Mouse (Mus musculus) ES-Bruce4 (cell line): ENCODE measurements at regions not wholly inside any gene's neighbourhood (a gene's known extent, or its start where the extent isn't known, plus 50 kb on each side); places are given as distances from the start of the nearest gene placed in this dataset.

ENCODE experiments used
- H3K27ac ChIP-seq: 2 replicates; pipeline ENCODE4 v1.5.1; 2012; ENCODE audit warnings: low read length, inconsistent platforms; ENCODE audit not compliant: insufficient read depth
- H3K27me3 ChIP-seq: 2 replicates; pipeline ENCODE4 v1.6.1; 2012; ENCODE audit warnings: mild to moderate bottlenecking, low read length, inconsistent platforms; ENCODE audit not compliant: control insufficient read depth, poor library complexity, insufficient read depth, severe bottlenecking
- H3K36me3 ChIP-seq: 2 replicates; pipeline ENCODE4 v1.6.1; 2012; ENCODE audit warnings: inconsistent platforms, mild to moderate bottlenecking, low read length, moderate library complexity; ENCODE audit not compliant: control insufficient read depth, poor library complexity, insufficient read depth, severe bottlenecking
- H3K4me1 ChIP-seq: one replicate; pipeline ENCODE4 v1.8.1; 2011; ENCODE audit warnings: low read length; ENCODE audit not compliant: control insufficient read depth, insufficient read depth
- H3K4me3 ChIP-seq: 2 replicates; pipeline ENCODE4 v1.5.1; 2011; ENCODE audit warnings: low read depth, mild to moderate bottlenecking, low read length
- H3K9ac ChIP-seq: 2 replicates; pipeline ENCODE4 v1.6.1; 2012; ENCODE audit warnings: low read depth, mild to moderate bottlenecking, inconsistent platforms; ENCODE audit not compliant: poor library complexity, severe bottlenecking
- H3K9me3 ChIP-seq: replicated peaks from 2 replicates; pipeline ENCODE4 v1.6.1; 2012; ENCODE audit warnings: mild to moderate bottlenecking, low read length, inconsistent platforms; ENCODE audit not compliant: control insufficient read depth, poor library complexity, insufficient read depth, severe bottlenecking
- CTCF ChIP-seq: IDR thresholded peaks from one replicate; pipeline ENCODE4 v1.8.1; 2011; ENCODE audit warnings: low read depth, low read length
- EP300 ChIP-seq: IDR thresholded peaks from 2 replicates; pipeline ENCODE4 v1.6.1; 2011; ENCODE audit warnings: low read depth, low read length; ENCODE audit not compliant: insufficient read depth
- POLR2A ChIP-seq: IDR thresholded peaks from one replicate; pipeline ENCODE4 v1.8.1; 2011; ENCODE audit warnings: low read length; ENCODE audit not compliant: insufficient read depth

GRCm38 (mm10) chr17:45913671-45914070 lies 118.5 kb downstream of the Vegfa start:
- Histone ChIP-seq H3K9me3 (no peaks in the 10 kb centered on the region), H3K4me1 (peaks cover 4% of the 10 kb centered on the region), H3K9ac (no peak overlapping the region), H3K27me3 (no peaks in the 10 kb centered on the region), H3K27ac (no peak overlapping the region), H3K4me3 (no peak overlapping the region), H3K36me3 (no peaks in the 10 kb centered on the region)
- no peak for TF ChIP-seq POLR2A

- no peak overlapping the region for H3K27ac ChIP-seq
- no peaks in the 10 kb centered on the region for H3K36me3 ChIP-seq
- H3K4me3 ChIP-seq: no peak overlapping the region
- H3K9me3 ChIP-seq: no peaks in the 10 kb centered on the region
- H3K4me1 ChIP-seq: peaks cover 4% of the 10 kb centered on the region
- H3K9ac ChIP-seq: no peak overlapping the region
- no peaks in the 10 kb centered on the region for H3K27me3 ChIP-seq
- no peak for TF ChIP-seq EP300
- TF ChIP-seq POLR2A: no peak
- TF ChIP-seq CTCF: no peak
These were observed 120.0 kb downstream of the Vegfa start for GRCm38 (mm10) chr17:45912165-45912564.

- Histone ChIP-seq H3K4me3 (no peak overlapping the region), H3K4me1 (peaks cover 4% of the 10 kb centered on the region), H3K27me3 (no peaks in the 10 kb centered on the region), H3K36me3 (no peaks in the 10 kb centered on the region), H3K9ac (no peak overlapping the region), H3K27ac (no peak overlapping the region), H3K9me3 (no peaks in the 10 kb centered on the region)
- TF ChIP-seq POLR2A (no peak), CTCF (no peak), EP300 (no peak)
These were observed 120.9 kb downstream of the Vegfa start for GRCm38 (mm10) chr17:45911201-45911731.

GRCm38 (mm10) chr17:45910245-45910644 lies 121.9 kb downstream of the Vegfa start:
- Histone ChIP-seq H3K27me3 (no peaks in the 10 kb centered on the region), H3K4me1 (peaks cover 8% of the 10 kb centered on the region), H3K9me3 (no peaks in the 10 kb centered on the region), H3K4me3 (no peak overlapping the region), H3K36me3 (no peaks in the 10 kb centered on the region), H3K9ac (no peak overlapping the region), H3K27ac (no peak overlapping the region)
- TF ChIP-seq CTCF (no peak), POLR2A (no peak), EP300 (no peak)

- Histone ChIP-seq H3K4me1 (peaks cover 6% of the 10 kb centered on the region), H3K27ac (no peak overlapping the region)
- no peak for TF ChIP-seq CTCF
- TF ChIP-seq POLR2A: no peak
- TF ChIP-seq EP300: no peak
These were observed 124.6 kb downstream of the Vegfa start for GRCm38 (mm10) chr17:45907587-45907986.

GRCm38 (mm10) chr17:45905596-45905995 lies 126.6 kb downstream of the Vegfa start:
- no peak overlapping the region for H3K27ac ChIP-seq
- TF ChIP-seq EP300 (no peak), POLR2A (no peak), CTCF (no peak)
- no peak overlapping the region for H3K4me3 ChIP-seq
- peaks cover 4% of the 10 kb centered on the region for H3K4me1 ChIP-seq
- H3K9ac ChIP-seq: no peak overlapping the region
- H3K9me3 ChIP-seq: no peaks in the 10 kb centered on the region
- no peaks in the 10 kb centered on the region for H3K36me3 ChIP-seq
- no peaks in the 10 kb centered on the region for H3K27me3 ChIP-seq

More at GRCm38 (mm10) chr17:45907587-45907986, 124.6 kb downstream of the Vegfa start:
- H3K4me3 ChIP-seq: no peak overlapping the region
- H3K36me3 ChIP-seq: no peaks in the 10 kb centered on the region
- H3K9me3 ChIP-seq: no peaks in the 10 kb centered on the region
- H3K9ac ChIP-seq: no peak overlapping the region
- H3K27me3 ChIP-seq: no peaks in the 10 kb centered on the region
